Mouse (Mus musculus): ENCODE measurements at regions not wholly inside any gene's neighbourhood (a gene's known extent, or its start where the extent isn't known, plus 50 kb on each side); places are given as distances from the start of the nearest gene placed in this dataset.

DNA sequence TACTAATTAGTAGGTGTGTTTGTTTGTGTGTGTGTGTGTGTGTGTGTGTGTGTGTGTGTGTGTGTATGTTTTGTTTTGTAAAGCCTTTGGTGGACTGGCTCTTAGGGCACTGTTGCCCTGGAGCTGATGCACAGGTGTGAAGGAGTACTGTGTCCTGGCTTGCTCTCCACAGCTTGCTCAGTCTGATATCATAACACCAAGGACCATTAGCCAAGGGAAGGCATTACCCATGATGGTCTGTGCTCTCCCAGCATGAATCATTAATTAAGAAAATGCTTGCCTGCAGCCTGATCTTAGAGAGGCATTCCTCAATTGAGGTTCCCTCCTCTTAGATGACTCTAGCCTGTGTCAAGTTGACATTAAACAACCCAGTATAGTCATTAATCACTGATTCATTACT is 54.7 kb downstream of the Spry2 start:
- DNase-seq (ENCODE audit: extremely low spot score in 1 of 2, low spot score in 1 of 2): no peak

DNA sequence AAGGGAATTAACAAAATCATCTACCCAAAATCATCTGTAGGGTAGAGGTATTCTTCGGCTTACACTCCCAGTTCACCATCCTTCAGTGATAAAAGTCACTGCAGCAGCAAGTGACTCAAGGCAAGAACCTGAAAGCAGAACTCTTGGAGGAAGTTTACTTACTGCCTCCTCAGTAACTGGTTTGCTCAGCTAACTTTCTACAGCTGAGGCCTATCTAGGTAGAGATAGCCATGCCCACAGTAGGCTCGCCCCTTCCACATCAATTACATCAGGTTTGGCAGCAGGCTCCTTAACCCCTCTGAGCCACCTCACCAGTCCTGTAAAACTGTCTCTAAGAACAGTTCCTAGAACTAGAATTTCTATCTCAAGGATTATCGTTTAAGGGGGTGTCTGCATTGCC is 59.1 kb downstream of the Spry2 start:
- no peak for DNase-seq (ENCODE audit: extremely low spot score in 1 of 2, low spot score in 1 of 2)

DNA sequence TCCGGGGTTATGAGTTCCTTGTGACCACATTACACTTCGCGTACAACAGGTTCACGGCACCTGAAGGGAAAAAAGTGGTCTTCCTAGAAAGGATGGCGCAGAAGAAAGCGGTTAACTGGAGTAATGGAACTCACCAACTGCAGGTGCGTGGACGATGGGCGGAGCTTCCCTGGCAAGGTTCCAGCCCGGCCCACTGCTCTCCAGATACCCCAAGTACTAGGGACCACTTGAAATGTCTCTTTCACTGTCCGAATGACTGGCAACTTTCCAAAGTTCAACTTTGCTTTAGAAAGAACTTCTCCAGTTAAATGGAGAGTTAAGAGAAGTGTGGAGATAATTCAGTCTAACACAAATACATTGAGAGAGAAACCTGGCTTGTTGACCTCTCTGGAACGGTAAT is 65.9 kb downstream of the Spry2 start:
- DNase-seq (ENCODE audit: extremely low spot score in 1 of 2, low spot score in 1 of 2): no peak

DNA sequence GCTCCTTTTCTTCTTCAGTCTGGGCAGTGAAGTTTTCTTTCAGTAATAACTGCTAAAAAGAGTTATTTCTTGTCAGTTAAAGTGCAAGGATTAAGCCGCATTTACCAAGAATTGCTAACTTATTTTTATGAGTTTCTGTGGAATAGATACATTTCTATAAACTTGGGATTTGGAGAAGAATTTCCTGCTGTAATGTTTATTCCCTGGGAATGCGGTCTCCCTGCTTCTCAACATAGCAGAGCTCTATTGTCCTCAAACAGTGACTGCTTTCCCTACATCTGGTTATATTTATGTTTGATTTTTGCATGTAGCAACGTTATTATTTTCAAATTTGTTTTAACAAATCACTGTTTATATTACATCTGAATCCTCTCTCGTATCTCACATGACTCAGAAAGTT is 66.3 kb downstream of the Spry2 start:
- no peak for DNase-seq (ENCODE audit: extremely low spot score in 1 of 2, low spot score in 1 of 2)

DNA sequence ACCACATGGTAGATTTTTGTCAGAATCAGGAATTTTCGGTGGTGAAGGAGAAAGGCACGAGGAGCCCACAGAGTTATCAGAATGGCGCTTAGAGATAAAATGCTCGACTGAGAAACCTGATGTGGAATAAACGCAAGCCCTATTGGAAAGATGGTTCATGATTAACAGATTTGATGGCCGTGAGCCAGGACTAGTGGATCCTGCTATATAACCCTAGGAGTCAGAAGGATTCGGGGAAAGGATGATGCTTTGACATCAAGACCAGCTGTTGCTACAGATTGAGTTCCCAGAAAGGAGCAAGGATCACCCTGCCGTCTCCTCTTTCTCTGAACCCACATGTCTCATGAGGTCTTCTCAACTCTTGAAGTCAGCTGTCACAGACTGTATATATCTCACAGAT is 73.5 kb downstream of the Spry2 start:
- DNase-seq (ENCODE audit: extremely low spot score in 1 of 2, low spot score in 1 of 2): no peak

DNA sequence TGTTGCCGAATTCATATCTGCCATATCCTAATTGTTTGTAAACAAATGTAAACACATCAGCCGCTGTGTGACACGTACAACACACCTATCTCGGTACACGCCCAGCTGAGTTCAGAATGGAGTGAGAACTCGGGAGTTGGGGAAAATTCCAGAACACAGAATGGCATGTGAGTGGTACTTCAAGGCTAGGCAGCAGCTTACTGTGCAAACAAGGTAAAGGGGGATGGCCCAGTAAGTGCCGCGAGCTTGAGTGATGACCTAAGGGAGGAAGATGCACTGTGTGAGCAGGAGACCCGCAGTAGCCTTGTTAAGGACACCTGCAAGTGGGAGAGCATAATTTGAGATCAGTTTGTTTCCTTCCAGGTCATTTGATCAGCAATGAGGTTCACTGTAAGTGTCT is 74.0 kb downstream of the Spry2 start:
- no peak for DNase-seq (ENCODE audit: extremely low spot score in 1 of 2, low spot score in 1 of 2)

DNA sequence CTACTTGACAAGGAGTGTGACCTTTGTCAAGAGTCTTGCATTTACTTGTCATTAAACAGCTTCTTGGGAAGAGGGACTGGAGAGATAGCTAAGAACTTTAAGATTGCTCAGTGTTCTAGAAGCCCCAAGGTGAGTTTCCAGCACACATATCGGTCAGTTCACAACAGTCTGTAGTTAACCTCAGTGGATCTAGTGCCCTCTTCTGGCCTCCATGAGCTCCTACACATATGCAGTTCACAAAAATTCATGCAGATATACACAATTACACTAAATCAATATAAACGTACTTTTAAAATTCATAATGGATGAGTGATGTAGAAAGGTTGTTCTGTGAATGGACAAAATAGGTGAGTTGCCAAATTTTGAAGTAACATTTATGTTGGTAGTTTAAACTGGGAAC is 77.1 kb downstream of the Spry2 start:
- DNase-seq (ENCODE audit: extremely low spot score in 1 of 2, low spot score in 1 of 2): no peak

DNA sequence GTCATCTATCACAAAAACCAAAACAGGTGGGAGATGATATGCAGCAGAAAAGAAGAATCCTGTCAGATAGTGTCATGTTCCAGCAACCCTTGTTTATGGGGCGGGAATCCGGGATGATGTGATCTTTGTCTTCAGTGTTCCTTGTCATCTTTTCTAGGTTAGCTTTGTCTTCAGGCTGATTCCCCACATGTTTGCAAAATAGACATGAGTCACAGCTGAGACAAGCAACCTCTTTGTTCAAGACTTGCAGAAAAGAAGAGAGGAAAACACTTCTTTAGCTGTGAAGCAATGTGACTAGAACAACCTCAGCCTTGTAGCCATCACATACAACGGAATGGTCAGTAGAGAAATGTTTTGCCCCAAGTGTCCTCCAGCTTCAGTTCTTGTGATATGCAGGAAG is 77.8 kb downstream of the Spry2 start:
- DNase-seq (ENCODE audit: extremely low spot score in 1 of 2, low spot score in 1 of 2): no peak

DNA sequence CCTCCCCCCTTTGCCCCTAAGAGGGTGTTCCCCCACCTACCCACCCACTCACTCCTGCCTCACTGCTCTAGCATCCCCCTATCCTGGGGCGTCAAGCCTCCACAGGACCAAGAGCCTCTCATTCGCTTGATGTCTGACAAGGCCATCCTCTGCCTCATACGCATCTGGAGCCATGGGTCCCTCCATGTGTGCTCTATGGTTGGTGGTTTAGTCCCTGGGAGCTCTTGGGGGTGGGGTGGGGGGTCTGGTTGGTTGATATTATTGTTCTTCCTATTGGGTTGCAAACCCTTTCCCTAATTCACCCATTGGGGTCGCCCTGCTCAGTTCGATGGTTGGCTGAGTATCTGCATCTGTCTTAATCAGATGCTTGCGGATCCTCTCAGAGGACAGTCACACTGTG is 79.1 kb downstream of the Spry2 start:
- DNase-seq (ENCODE audit: extremely low spot score in 1 of 2, low spot score in 1 of 2): no peak

DNA sequence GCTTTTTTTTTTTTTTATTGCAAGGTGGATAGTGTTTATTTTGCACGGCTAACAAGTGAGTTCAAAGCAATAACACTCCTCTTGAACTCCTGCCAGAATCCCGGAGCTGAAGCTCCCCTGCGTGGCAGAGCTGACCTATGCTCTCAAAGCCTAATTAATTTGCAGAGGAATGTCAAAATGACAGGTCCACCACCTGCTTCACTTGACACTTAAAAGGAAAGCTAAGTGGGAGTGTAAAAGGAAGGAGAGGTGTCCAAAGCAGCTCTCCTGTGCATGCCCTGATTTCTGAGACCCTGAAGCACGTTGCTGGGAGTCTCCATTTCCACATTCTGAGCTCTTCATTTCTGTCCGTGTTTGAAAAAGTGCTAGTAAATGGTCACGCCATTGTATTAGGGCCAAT is 80.8 kb downstream of the Spry2 start:
- no peak for DNase-seq (ENCODE audit: extremely low spot score in 1 of 2, low spot score in 1 of 2)

DNA sequence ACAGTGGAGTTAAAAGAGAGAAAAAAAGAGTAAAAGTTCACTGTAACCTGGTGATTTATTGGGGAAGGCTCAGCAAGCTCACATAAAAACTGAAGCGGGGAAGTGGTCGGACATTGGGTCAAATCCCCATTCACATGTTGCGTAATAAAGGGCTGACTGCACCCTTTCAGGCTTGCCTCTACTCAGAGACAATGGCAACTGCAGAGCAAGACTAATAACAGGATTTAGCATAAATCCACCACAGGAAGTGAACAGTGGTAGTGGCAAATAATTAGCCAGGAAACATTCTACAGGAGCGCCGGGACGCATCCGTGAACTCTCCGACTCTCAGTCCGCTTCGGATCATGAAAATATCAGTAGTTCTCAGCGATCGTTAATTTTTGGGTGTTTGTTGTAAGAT is 81.3 kb downstream of the Spry2 start:
- DNase-seq (ENCODE audit: extremely low spot score in 1 of 2, low spot score in 1 of 2): no peak

DNA sequence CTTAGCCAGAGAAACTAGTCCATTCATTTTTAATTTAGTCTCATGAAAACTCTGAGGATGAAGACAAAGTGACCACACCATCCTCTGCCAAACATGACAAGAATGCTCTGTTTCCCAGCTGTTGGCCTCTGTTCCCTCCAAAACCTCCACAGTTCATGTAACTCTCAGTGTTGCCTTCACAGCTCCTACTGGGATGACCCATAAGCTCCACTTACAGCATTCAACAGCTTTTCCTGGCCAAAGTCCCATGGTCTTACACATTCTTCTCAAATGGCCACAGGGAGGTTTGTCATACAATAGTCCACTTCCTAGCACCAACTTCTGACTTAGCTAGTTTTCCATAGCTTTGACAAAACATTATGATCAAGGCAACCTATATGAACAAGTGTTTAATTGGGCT is 83.0 kb downstream of the Spry2 start:
- DNase-seq (ENCODE audit: extremely low spot score in 1 of 2, low spot score in 1 of 2): no peak

DNA sequence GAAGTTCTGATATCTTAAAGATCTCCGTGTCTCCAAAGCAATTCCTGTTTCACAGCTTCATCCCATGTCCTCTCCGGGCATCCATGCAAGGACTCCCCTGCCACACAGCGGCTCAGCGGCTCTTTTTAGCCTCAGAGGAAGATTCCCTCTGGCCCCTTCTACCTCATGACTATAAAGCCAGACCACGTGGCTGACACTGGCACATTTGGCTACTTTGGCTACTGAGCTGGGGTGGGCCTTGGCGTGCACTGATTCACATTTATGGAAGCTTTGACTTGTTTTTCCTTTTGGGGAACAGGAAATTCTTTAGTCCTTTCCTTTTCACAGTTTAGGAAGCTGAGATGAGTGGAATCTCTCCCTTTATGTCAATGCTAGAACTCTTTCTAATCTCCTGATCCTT is 83.5 kb downstream of the Spry2 start:
- DNase-seq (ENCODE audit: extremely low spot score in 1 of 2, low spot score in 1 of 2): no peak

DNA sequence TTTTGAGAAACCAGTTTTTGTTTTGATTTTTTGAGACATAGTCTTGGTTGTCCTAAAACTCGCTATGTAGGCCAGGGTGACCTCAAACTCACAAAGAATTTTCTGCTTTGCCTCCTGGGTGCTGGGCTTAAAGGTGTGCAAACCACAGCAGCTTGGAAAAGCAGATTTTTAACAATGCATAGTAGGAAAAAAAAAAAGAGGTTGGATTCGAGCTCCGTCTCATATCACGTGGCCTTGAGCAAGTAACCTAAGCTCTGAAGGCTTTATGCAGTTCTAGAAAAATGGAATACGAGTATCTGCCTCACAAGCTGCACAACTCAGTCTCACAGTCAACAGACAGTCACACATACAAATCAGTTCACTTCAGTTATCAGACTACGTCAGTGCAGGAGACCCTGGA is 90.9 kb downstream of the Spry2 start:
- DNase-seq (ENCODE audit: extremely low spot score in 1 of 2, low spot score in 1 of 2): no peak

DNA sequence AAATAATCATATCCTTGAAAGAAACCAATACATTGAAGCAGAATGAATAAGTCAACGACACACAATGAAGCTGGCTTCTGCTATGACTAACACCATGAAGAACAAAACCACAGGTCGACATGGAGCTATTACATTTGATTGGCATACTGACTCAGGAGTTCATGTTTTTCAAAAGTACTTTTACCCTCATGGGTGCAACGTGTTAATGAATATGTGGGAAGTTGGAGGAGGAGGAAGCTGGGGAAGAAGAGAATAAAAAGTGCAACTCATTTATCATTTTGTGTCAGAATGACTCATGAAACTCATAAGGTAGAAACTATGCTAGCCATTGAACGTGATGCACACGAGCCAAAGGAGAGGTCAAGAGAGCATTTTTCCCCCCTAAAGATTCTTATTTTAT is 91.3 kb downstream of the Spry2 start:
- no peak for DNase-seq (ENCODE audit: extremely low spot score in 1 of 2, low spot score in 1 of 2)

DNA sequence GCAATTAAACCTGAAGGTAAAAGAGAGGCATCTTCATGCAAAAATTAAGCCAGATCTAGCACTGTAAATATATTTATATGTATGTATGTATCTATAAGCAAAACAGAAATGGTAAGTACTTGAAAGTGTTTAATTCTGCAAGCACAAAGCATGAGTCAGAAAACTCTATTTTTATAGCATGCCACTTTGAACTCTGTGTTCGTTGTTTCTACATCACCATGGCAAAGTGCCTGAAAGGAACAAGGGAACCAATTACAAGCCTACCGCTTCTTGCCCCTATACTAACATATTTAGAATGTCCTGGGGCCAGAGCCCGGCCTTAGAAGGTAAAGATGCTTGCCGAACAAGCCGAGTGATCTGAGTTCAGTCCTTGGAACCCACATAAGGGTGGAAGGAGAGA is 91.9 kb downstream of the Spry2 start:
- no peak for DNase-seq (ENCODE audit: extremely low spot score in 1 of 2, low spot score in 1 of 2)

DNA sequence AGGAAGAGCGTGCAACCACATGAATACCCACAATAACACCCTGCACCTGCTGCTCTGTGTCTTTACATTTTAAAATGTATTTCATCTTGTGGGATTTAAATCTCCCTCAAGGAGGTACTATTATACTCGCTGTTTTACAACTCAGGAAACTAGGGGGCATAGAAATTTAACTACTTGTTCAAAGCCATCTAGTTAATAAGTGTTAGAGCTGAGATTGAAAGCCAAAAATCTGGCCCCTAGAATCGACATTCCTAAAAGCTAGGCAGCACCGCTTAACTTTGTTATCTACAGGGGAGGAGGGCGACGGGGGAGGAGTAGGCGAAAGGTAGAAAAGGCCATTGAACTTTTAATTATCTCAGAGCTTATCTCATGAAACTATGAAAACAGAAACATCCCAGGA is 93.3 kb downstream of the Spry2 start:
- DNase-seq (ENCODE audit: extremely low spot score in 1 of 2, low spot score in 1 of 2): no peak

DNA sequence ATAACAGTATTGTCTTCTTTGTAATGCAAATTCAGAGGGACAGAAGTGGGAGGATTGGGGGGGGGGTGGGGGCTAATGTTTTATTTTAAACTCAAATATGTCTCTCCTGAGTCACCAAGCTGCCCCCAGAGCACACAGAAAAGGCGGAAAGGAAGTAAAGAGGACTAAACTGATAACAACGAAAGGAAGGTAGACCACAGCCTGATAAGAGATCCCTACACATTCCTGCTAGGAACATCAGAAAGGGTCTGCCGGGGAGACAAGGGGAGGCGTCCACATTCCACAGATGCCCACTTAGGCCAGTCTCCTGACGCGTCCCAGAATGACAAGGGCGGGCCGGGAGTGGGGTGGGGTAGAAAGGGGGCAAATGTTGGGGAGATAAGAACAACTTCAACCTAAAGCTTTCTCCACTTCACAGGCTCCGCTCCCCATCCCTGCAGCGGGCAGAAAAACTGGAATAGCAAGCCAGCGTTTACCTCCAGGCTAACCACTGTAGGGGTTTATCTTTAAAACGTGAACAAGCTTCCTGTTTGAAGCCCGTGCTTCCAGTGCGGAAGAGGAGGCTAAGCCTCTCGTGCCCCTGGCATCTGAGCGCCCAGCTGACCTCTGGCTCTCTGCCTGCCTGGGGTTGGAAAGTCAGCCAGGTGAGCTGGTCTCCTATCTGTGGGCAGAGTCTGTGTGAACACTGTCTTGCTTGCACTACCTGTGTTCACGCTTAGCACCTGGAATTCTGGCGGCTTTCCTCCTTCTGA is 93.9 kb downstream of the Spry2 start:
- DNase-seq (ENCODE audit: extremely low spot score in 1 of 2, low spot score in 1 of 2): no peak

DNA sequence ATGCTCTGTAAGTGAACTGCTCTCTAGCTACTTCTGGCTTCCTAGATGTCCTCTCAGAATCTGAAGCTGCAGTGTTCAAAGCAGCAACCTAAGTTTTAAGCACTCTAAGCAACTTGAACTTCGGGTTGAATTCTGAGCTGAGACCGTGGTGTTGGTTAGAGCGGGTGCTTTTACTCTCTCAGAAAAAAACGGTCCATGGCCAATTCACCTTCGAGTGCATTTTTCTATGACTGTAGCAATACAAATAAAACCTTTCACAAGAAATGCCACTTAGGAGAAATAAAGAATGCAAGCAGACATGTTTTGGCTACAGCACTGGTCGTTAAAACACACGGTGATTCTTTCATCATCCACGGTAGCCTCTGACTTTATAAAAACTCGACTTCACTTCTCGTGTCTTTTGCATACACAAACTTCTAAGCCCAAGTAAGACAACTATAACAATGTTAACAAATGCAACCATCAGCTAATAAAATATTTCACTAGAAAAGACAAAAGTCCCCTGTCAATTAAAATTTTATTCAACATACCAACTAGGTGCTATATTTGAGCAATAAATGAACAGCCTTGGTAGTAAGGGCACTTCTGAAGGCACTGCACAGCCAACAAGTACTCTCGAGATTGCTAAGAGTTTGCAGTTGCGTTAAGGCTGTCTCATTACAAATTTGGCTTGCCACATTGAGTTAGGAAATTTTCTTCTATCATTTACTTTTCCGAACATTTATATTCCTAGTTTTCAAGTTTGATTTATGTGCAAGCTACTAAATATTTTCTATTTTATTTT is 96.3 kb downstream of the Spry2 start:
- DNase-seq (ENCODE audit: extremely low spot score in 1 of 2, low spot score in 1 of 2): no peak

DNA sequence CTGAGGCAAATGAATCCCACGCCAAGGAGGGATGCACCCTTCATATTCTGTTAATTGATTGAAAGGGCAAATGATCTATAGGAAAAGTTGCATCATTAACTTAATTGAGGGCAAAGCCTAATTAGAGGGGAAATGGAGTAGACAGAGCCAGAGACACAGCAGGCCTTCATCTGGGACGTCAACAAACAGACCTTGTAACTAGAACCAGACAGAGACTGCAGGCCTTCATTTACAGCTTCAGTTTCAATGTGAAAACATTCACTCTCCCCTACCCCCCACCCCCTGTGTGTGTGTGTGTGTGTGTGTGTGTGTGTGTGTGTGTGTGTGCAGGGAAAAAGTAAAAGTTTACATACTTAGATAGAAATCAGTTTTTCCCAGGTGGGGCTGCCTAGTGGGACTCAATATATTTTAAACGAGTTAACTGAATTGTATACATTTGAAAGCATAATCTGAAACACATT is 97.2 kb downstream of the Spry2 start:
- no peak for DNase-seq (ENCODE audit: extremely low spot score in 1 of 2, low spot score in 1 of 2)

DNA sequence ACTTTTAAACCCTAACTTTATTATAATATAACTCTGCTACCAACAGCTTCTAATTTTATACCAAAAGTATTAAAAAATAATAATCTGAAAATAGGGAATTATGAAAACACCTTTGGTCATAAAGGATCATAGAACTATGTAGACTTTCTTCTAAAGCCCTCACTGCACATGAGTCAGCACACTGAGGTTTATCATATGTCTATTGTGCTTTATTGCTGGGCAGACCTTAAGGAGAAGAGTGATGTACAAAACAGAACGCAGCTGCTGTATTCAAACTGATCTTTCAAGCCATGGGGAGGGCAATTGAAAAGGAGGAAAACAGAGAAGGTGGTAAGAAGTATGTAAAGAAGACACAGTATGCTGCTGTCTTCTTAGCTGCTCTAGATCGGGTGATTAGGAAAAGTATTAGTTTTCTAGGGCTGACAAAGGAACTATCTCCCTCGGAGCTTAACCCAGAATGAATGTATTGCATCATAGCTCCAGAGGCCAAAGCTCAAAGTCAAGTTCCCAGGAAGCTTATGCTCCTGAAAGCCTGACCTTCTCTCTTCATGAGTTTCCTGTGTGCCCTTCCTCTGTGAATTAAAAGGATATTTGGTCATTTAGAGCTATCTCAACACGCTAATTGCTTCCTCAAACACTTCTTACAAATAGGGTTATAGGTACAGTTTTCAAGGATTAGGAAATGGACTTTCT is 103.5 kb downstream of the Spry2 start:
- no peak for DNase-seq (ENCODE audit: extremely low spot score in 1 of 2, low spot score in 1 of 2)

DNA sequence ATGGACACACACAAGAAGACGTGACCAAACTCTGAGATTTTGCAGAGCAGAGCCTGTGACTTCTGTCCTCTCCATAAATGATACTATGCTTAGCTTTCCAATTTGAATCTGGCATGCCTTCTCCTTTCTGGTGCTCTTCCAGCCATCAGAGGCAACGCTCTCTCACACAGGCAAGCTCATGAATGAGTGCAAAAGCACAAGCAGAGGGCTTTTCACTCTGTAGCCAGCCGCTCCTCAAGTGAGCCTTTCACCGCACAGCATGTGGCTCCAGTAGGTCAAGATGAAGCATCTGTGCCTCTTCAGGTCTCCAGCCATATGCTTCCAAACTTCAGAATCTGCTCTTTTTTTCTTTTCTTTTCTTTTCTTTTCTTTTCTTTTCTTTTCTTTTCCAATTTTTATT is 106.2 kb downstream of the Spry2 start:
- DNase-seq (ENCODE audit: extremely low spot score in 1 of 2, low spot score in 1 of 2): no peak

Data from frontal cortex, adult 2 months (tissue).